Mouse (Mus musculus): ENCODE data around the gene Aqp1.

DNA sequence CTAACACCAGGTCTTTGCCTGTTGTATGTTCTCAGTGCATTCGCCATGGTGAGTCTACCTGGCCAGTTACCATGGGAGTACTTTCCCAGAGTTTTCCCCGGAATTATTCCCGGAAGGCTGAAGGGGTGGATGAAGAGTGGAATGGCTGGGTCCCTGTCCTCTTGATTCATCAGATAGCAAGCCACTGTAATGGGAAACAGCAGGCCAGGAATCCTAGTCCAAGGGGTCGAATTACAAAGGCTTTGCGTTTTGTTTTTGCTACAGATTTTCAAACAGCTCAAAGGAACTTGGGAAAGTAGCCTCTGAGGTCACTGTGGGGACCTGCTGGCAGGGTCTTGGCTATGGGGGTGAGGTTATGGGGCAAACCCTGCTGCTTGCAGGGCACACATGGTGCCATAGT, 24.3 kb upstream of the Aqp1 start:
- TF ChIP-seq POLR2A (IDR thresholded peaks at IDR 0.05; ENCODE audit: borderline replicate concordance, extremely low read depth, low read depth, low read length) (no peak), CTCF (IDR thresholded peaks at IDR 0.05; ENCODE audit: insufficient read depth, low read length) (no peak)

Measured in lung, adult 2 months (tissue).